ENCODE assay signal across 8 mouse cellular contexts in genomic region chr13:43991774-43992173, GRCm38 (mm10).
DNase-seq lines count a peak whose midpoint lies in the region; ATAC-seq lines count a peak whose summit lies in the region.

No protein-coding gene starts in this region.

- WGBS in midbrain, embryonic 14.5 days = 50% methylated on average over 5 of the region's 5 CpGs
- 73% methylated on average over 5 of the region's 5 CpGs for WGBS in midbrain, embryonic 11.5 days
- WGBS in neural tube, embryonic 14.5 days = 30% methylated on average over 5 of the region's 5 CpGs

- no peaks in the 10 kb centered on the region for H3K27me3 ChIP-seq in midbrain, embryonic 14.5 days (ENCODE audit: control insufficient read depth, insufficient read depth, low read length)
- no peaks in the 10 kb centered on the region for H3K27me3 ChIP-seq in midbrain, embryonic 11.5 days (ENCODE audit: control insufficient read depth, insufficient read depth, low read length)
- no peaks in the 10 kb centered on the region for H3K27me3 ChIP-seq in neural tube, embryonic 14.5 days (ENCODE audit: control insufficient read depth, insufficient read depth, low read length)

- no peak overlapping the region for H3K4me2 ChIP-seq in midbrain, embryonic 14.5 days (ENCODE audit: low read length)
- H3K4me2 ChIP-seq in midbrain, embryonic 11.5 days = no peak overlapping the region
- no peak overlapping the region for H3K4me2 ChIP-seq in neural tube, embryonic 14.5 days (ENCODE audit: low read depth, low read length)

- intact Hi-C loops in gastrocnemius, postnatal 36 days (cut with DNase I) = no loop called here

- peaks cover 17% of the 10 kb centered on the region for H3K4me1 ChIP-seq in midbrain, embryonic 14.5 days (ENCODE audit: control insufficient read depth, insufficient read depth, low read length)
- H3K4me1 ChIP-seq in midbrain, embryonic 11.5 days (ENCODE audit: control insufficient read depth, insufficient read depth, low read length) = peaks cover 3% of the 10 kb centered on the region; the same call in 1 of the 2 replicates
- H3K4me1 ChIP-seq in neural tube, embryonic 14.5 days (ENCODE audit: control insufficient read depth, insufficient read depth, low read length) = peaks cover 13% of the 10 kb centered on the region; the same call in 1 of the 2 replicates

- H3K36me3 ChIP-seq in midbrain, embryonic 14.5 days (ENCODE audit: control insufficient read depth, insufficient read depth, low read length) = no peaks in the 10 kb centered on the region
- no peaks in the 10 kb centered on the region for H3K36me3 ChIP-seq in midbrain, embryonic 11.5 days (ENCODE audit: control insufficient read depth, insufficient read depth, low read length)
- H3K36me3 ChIP-seq in neural tube, embryonic 14.5 days (ENCODE audit: control insufficient read depth, insufficient read depth, low read length) = no peaks in the 10 kb centered on the region

- DNase-seq in cerebellum, adult 11 months = peak; percentile 17
- no peak for DNase-seq in cerebellum, adult 9-10 months
- peak; percentile 78 for DNase-seq in midbrain, embryonic 14.5 days
- DNase-seq in midbrain, embryonic 11.5 days (ENCODE audit: low spot score, missing footprints) = no peak
- DNase-seq in gastrocnemius, postnatal 36 days = peak; percentile 24 to 27
- peak; percentile 89 for DNase-seq in kidney, postnatal 14 days
- DNase-seq in spleen, adult 12 weeks (ENCODE audit: low spot score) = no peak

- no peaks in the 10 kb centered on the region for H3K9me3 ChIP-seq in midbrain, embryonic 14.5 days (ENCODE audit: control insufficient read depth, low read length)
- H3K9me3 ChIP-seq in midbrain, embryonic 11.5 days (ENCODE audit: control insufficient read depth, low read length) = no peaks in the 10 kb centered on the region
- no peaks in the 10 kb centered on the region for H3K9me3 ChIP-seq in neural tube, embryonic 14.5 days (ENCODE audit: control insufficient read depth, low read length)

- no peak for ATAC-seq in midbrain, embryonic 14.5 days (ENCODE audit: low FRiP score, low TSS enrichment)
- ATAC-seq in midbrain, embryonic 11.5 days (ENCODE audit: low FRiP score) = no peak
- ATAC-seq in neural tube, embryonic 14.5 days (ENCODE audit: low read depth) = 0 out of 2 replicates have a peak, but pooled peaks have one; percentile 41

- no peak overlapping the region for H3K9ac ChIP-seq in midbrain, embryonic 14.5 days (replicated peaks; ENCODE audit: low read length)
- H3K9ac ChIP-seq in midbrain, embryonic 11.5 days (ENCODE audit: low read length) = no peak overlapping the region
- H3K9ac ChIP-seq in neural tube, embryonic 14.5 days (replicated peaks; ENCODE audit: low read depth, low read length) = no peak overlapping the region

- no peak overlapping the region for H3K4me3 ChIP-seq in midbrain, embryonic 14.5 days (replicated peaks; ENCODE audit: low read depth, low read length)
- H3K4me3 ChIP-seq in midbrain, embryonic 11.5 days (ENCODE audit: low read depth, low read length) = no peak overlapping the region
- no peak overlapping the region for H3K4me3 ChIP-seq in neural tube, embryonic 14.5 days (ENCODE audit: low read depth, low read length)

- H3K27ac ChIP-seq in midbrain, embryonic 14.5 days (replicated peaks; ENCODE audit: low read depth, low read length) = no peak overlapping the region
- no peak overlapping the region for H3K27ac ChIP-seq in midbrain, embryonic 11.5 days (ENCODE audit: low read depth, low read length)
- no peak overlapping the region for H3K27ac ChIP-seq in neural tube, embryonic 14.5 days (ENCODE audit: low read depth, low read length)

Comparison
In these comparisons a context has a peak if more than half of its experiments do, and no peak if none do; other contexts are left out.
1. DNase-seq: peak in cerebellum, adult 11 months (single experiment), midbrain, embryonic 14.5 days (single experiment), gastrocnemius, postnatal 36 days (2 of 2) and kidney, postnatal 14 days (single experiment); none in cerebellum, adult 9-10 months (single experiment), midbrain, embryonic 11.5 days (single experiment) and spleen, adult 12 weeks (single experiment).